Mouse (Mus musculus) C2C12 (cell line): ENCODE results near the gene Gm49396.

Experiments
- CEBPB ChIP-seq: IDR thresholded peaks from one replicate; pipeline ENCODE4 v1.6.1; 2011; ENCODE audit warnings: low read depth, mild to moderate bottlenecking, control low read depth, moderate library complexity
- CTCF ChIP-seq: IDR thresholded peaks from one replicate; pipeline ENCODE4 v1.5.1; 2011; ENCODE audit not compliant: control insufficient read depth, insufficient read depth, insufficient read length
- FOSL1 ChIP-seq: IDR thresholded peaks from one replicate; pipeline ENCODE4 v1.8.0; 2011; ENCODE audit warnings: mild to moderate bottlenecking, low read length; ENCODE audit not compliant: poor library complexity, insufficient read depth, severe bottlenecking
- MAX ChIP-seq: IDR thresholded peaks from one replicate; pipeline ENCODE4 v1.6.1; 2011; ENCODE audit warnings: mild to moderate bottlenecking, control low read depth
- MYOD1 ChIP-seq: IDR thresholded peaks from one replicate; pipeline ENCODE4 v1.6.1; 2011; ENCODE audit warnings: low read depth; ENCODE audit not compliant: control insufficient read depth, insufficient read length
- MYOG ChIP-seq: IDR thresholded peaks from one replicate; pipeline ENCODE4 v1.6.1; 2011; ENCODE audit not compliant: control insufficient read depth, insufficient read length; ENCODE audit errors: extremely low read depth
- USF1 ChIP-seq: IDR thresholded peaks from one replicate; pipeline ENCODE4 v1.6.1; 2011; ENCODE audit warnings: low read depth, mild to moderate bottlenecking, control low read depth, moderate library complexity

DNA sequence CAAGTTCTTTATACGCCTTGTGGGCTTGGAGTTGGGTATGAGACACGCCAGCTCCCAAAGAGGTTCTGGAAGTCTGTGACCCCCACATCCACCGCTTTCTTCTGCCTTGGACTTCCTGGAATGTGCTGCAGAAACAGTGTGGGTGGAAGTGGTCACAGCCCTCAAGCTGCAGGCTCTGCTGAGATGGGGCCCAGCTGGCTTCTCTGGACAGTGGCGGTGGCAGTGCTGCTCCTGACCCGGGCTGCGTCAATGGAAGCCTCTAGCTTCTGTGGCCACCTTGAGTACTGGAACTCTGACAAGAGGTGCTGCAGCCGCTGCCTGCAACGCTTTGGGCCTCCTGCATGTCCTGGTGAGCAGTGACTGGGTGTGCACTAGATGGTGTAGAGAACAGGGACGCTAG lies 2.9 kb downstream of the Gm49396 start:
- TF ChIP-seq CTCF (no peak), MAX (no peak), MYOG (no peak), USF1 (no peak), CEBPB (no peak), FOSL1 (no peak), MYOD1 (no peak)
